Mouse (Mus musculus) right cerebral cortex, postnatal 10 days (tissue): Measurements from ENCODE around the gene Phxr2.
A peak's percentile ranks its signal among the peaks of the same experiment; 100 is the strongest.

Source experiments
- DNase-seq, 2 experiments: peaks; one replicate each; pipeline ENCODE4 v3.0.0; 2021; ENCODE audit warnings: low spot score in 2 of 2

Phxr2 gene

GRCm38 (mm10) chr10:99095114-99095513, 31.0 kb downstream of the Phxr2 start:
- DNase-seq: peak in 1 of 2 experiments; percentile 2

GRCm38 (mm10) chr10:99093364-99093763, 32.8 kb downstream of the Phxr2 start:
- peak in 1 of 2 experiments; percentile 9 for DNase-seq

GRCm38 (mm10) chr10:99089906-99090305, 36.2 kb downstream of the Phxr2 start:
- peak in 1 of 2 experiments; percentile 14 for DNase-seq

GRCm38 (mm10) chr10:99086029-99086428, 40.1 kb downstream of the Phxr2 start:
- DNase-seq: no peak

- no peak for DNase-seq
These were observed 40.9 kb downstream of the Phxr2 start for GRCm38 (mm10) chr10:99085240-99085587.

GRCm38 (mm10) chr10:99084397-99085239, 41.5 kb downstream of the Phxr2 start:
- peak; percentile 88 to 94 for DNase-seq

GRCm38 (mm10) chr10:99083431-99084003, 42.6 kb downstream of the Phxr2 start:
- peak in 1 of 2 experiments; percentile 41 for DNase-seq

GRCm38 (mm10) chr10:99081569-99081990, 44.5 kb downstream of the Phxr2 start:
- DNase-seq: peak; percentile 38 to 54

GRCm38 (mm10) chr10:99078621-99079020, 47.5 kb downstream of the Phxr2 start:
- peak in 1 of 2 experiments; percentile 8 for DNase-seq

- peak; percentile 27 to 30 for DNase-seq
These were observed 49.8 kb downstream of the Phxr2 start for GRCm38 (mm10) chr10:99076113-99076895.
